Mouse (Mus musculus): ENCODE measurements around the gene Stab2. TPM values are rescaled to one million over a fixed set of nuclear protein-coding genes. Genes with fewer than 3 reads are reported as not detected.

The Stab2 gene
- total RNA-seq, 2 experiments from 2014 or later: 0.18 to 0.23 TPM

GRCm38 (mm10) chr10:86881448-86881847 is 126.4 kb downstream of the Stab2 start:
- no peak overlapping the region for H3K27ac ChIP-seq
- no peak for TF ChIP-seq CTCF (IDR thresholded peaks at IDR 0.05)
- intact Hi-C loops (cut with DNase I): no loop called here
- no peak overlapping the region for H3K4me3 ChIP-seq
- DNase-seq (ENCODE audit: extremely low spot score in 1 of 2, low spot score in 2 of 2): no peak

GRCm38 (mm10) chr10:86880071-86880806 is 127.6 kb downstream of the Stab2 start:
- DNase-seq (ENCODE audit: extremely low spot score in 1 of 2, low spot score in 2 of 2): no peak
- TF ChIP-seq CTCF (IDR thresholded peaks at IDR 0.05): no peak
- intact Hi-C loops (cut with DNase I): no loop called here
- Histone ChIP-seq H3K4me3 (no peak overlapping the region), H3K27ac (no peak overlapping the region)

- no peak overlapping the region for H3K4me3 ChIP-seq
- DNase-seq (ENCODE audit: extremely low spot score in 1 of 2, low spot score in 2 of 2): no peak
- intact Hi-C loops (cut with DNase I): no loop called here
- TF ChIP-seq CTCF (IDR thresholded peaks at IDR 0.05): no peak
- H3K27ac ChIP-seq: no peak overlapping the region
Measured at GRCm38 (mm10) chr10:86878721-86879120, 129.1 kb downstream of the Stab2 start.

- H3K4me3 ChIP-seq: no peak overlapping the region
- TF ChIP-seq CTCF (IDR thresholded peaks at IDR 0.05): no peak
- no peak for DNase-seq (ENCODE audit: extremely low spot score in 1 of 2, low spot score in 2 of 2)
- H3K27ac ChIP-seq: no peak overlapping the region
- intact Hi-C loops (cut with DNase I): no loop called here
Measured at GRCm38 (mm10) chr10:86872591-86872990, 135.2 kb downstream of the Stab2 start.

GRCm38 (mm10) chr10:86872121-86872520 is 135.7 kb downstream of the Stab2 start:
- H3K27ac ChIP-seq: no peak overlapping the region
- intact Hi-C loops (cut with DNase I): no loop called here
- no peak for DNase-seq (ENCODE audit: extremely low spot score in 1 of 2, low spot score in 2 of 2)
- no peak overlapping the region for H3K4me3 ChIP-seq
- TF ChIP-seq CTCF (IDR thresholded peaks at IDR 0.05): no peak

- H3K4me3 ChIP-seq: no peak overlapping the region
- intact Hi-C loops (cut with DNase I): no loop called here
Measured at GRCm38 (mm10) chr10:86863429-86863828, 144.4 kb downstream of the Stab2 start.

DNA sequence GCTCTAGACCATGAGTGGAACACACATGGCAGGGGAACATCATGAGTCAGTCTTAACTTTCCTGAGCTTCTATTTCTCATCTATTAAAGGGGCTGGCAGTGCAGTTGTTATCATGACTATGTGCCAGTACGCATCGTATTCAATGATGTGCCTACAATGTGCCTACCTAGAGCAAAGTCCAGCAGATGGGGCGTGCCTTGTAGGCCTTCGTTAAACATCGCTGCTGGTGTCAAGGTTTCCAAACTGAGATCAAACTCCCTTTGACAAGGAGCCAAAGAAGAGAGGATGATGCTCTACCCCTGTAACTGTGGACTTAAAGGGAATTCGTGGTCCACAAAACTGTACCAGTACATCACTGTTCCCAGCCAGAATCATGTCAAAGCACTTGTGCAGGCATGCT is 145.3 kb downstream of the Stab2 start:
- TF ChIP-seq CTCF (IDR thresholded peaks at IDR 0.05): no peak
- Histone ChIP-seq H3K27ac (no peak overlapping the region), H3K4me3 (no peak overlapping the region)
- intact Hi-C loops (cut with DNase I): no loop called here
- DNase-seq (ENCODE audit: extremely low spot score in 1 of 2, low spot score in 2 of 2): no peak

More at GRCm38 (mm10) chr10:86863429-86863828, 144.4 kb downstream of the Stab2 start:
- DNase-seq (ENCODE audit: extremely low spot score in 1 of 2, low spot score in 2 of 2): no peak
- H3K27ac ChIP-seq: no peak overlapping the region
- TF ChIP-seq CTCF (IDR thresholded peaks at IDR 0.05): peak; percentile 45

DNA sequence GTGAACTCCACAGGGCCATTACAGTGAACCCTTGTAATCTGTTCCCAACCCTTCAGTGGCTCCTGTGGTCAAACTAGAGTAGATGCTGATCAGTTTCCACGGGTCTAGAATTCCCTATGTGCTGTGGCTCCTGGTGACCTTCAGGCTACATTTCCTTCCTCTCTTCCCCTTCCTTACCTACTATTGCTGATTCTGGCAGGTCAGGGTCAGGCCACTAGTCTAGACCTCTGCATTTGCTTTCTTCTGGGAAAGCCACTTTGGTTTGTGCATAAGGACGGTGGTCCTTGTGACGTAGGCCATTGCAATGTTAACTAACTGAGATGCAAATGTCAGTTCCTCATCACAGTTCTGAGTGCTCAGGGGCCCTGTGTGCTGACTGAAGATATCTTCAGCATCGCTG is 147.4 kb downstream of the Stab2 start:
- no peak for DNase-seq (ENCODE audit: extremely low spot score in 1 of 2, low spot score in 2 of 2)
- intact Hi-C loops (cut with DNase I): no loop called here
- no peak for TF ChIP-seq CTCF (IDR thresholded peaks at IDR 0.05)
- Histone ChIP-seq H3K27ac (no peak overlapping the region), H3K4me3 (no peak overlapping the region)

GRCm38 (mm10) chr10:86853433-86853832 is 154.4 kb downstream of the Stab2 start:
- intact Hi-C loops (cut with DNase I): no loop called here
- no peak overlapping the region for H3K27ac ChIP-seq
- no peak overlapping the region for H3K4me3 ChIP-seq
- TF ChIP-seq CTCF (IDR thresholded peaks at IDR 0.05): no peak
- DNase-seq (ENCODE audit: extremely low spot score in 1 of 2, low spot score in 2 of 2): no peak

DNA sequence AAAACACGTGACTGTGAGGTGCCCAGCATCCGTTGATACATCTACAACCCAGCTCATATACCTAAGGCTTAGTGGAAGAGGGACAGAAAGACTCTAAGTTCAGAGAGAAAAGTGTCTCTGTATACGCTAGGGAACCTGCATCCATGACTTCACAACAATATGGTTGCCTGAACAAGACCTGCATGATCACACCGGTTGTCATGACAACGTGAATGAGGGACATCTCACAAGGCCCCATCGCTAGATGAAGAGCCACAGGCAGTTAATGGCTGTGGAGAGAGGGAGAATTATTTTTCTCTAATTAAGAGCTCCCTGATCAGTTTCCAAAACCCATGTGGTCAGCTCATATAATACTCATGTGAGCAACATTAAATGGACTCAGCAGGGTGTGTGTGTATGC is 155.7 kb downstream of the Stab2 start:
- TF ChIP-seq CTCF (IDR thresholded peaks at IDR 0.05): no peak
- H3K4me3 ChIP-seq: no peak overlapping the region
- no peak for DNase-seq (ENCODE audit: extremely low spot score in 1 of 2, low spot score in 2 of 2)
- intact Hi-C loops (cut with DNase I): no loop called here
- H3K27ac ChIP-seq: no peak overlapping the region

GRCm38 (mm10) chr10:86849508-86849907 is 158.3 kb downstream of the Stab2 start:
- Histone ChIP-seq H3K4me3 (no peak overlapping the region), H3K27ac (no peak overlapping the region)
- intact Hi-C loops (cut with DNase I): no loop called here
- no peak for DNase-seq (ENCODE audit: extremely low spot score in 1 of 2, low spot score in 2 of 2)
- TF ChIP-seq CTCF (IDR thresholded peaks at IDR 0.05): no peak

- Histone ChIP-seq H3K4me3 (no peak overlapping the region), H3K27ac (no peak overlapping the region)
- intact Hi-C loops (cut with DNase I): no loop called here
- no peak for TF ChIP-seq CTCF (IDR thresholded peaks at IDR 0.05)
- no peak for DNase-seq (ENCODE audit: extremely low spot score in 1 of 2, low spot score in 2 of 2)
Measured at GRCm38 (mm10) chr10:86849087-86849486, 158.7 kb downstream of the Stab2 start.

- DNase-seq (ENCODE audit: extremely low spot score in 1 of 2, low spot score in 2 of 2): no peak
- H3K27ac ChIP-seq: no peak overlapping the region
- no peak overlapping the region for H3K4me3 ChIP-seq
- TF ChIP-seq CTCF (IDR thresholded peaks at IDR 0.05): no peak
- intact Hi-C loops (cut with DNase I): no loop called here
Measured at GRCm38 (mm10) chr10:86846926-86847467, 160.8 kb downstream of the Stab2 start.

Measured in left cerebral cortex, adult 2 months (tissue).